Mouse (Mus musculus) cerebellum, adult (tissue): ENCODE results near the gene Aprt.

Source experiments
- ATAC-seq: cut with Nextera tagmentation; 2 replicates; pipeline ENCODE4 v1.9.2; 2017; ENCODE audit warnings: mild to moderate bottlenecking, moderate library complexity, mixed read lengths; ENCODE audit not compliant: insufficient number of reproducible peaks, low FRiP score, low TSS enrichment

The Aprt gene

GRCm38 (mm10) chr8:122544138-122544537 is 32.6 kb downstream of the Aprt start:
- ATAC-seq: no peak

GRCm38 (mm10) chr8:122538310-122539076 is 38.2 kb downstream of the Aprt start:
- no peak for ATAC-seq

- ATAC-seq: no peak
Measured at GRCm38 (mm10) chr8:122537812-122538211, 38.9 kb downstream of the Aprt start.

DNA sequence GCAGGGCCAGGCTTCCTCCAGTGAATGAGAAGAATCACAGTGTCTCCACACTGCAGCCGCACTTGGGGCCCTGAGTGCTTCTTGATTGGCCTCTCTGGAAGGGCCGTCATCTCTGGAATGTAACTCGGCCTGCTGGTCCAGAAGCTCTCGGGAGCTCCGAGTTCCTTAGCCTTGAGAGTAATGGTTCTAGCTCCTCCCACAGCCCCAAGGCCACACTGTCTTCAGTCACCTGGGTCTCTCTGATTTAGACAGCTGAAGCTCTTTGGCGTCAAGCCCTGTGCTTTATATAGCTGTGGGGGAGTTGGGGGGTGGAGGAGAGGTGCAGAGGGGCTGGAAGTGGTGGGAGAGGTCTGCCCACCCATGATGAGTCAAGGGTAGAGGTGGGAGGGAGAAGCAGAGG is 39.7 kb downstream of the Aprt start:
- ATAC-seq: no peak

DNA sequence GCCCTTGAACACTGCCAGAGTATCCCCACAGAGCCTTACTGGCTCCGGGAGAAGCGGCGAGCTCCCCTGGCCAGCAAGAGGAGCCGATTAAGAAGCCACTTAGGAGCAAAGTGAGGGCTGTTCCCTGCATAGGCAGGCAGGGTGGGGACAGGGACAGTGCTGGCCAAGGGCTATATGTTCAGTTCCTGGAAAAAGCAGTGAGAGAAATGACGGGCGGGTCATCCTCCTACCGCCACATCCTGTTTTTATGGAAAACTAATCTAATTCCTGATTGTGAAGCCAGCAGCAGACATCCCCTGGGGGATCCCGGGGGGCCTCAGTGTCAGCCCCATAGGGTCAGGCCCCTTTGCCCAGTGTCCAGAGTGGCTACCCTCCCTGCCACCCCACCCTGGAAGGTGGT is 45.4 kb downstream of the Aprt start:
- ATAC-seq: no peak

- ATAC-seq: no peak
Measured at GRCm38 (mm10) chr8:122529159-122529558, 47.5 kb downstream of the Aprt start.

DNA sequence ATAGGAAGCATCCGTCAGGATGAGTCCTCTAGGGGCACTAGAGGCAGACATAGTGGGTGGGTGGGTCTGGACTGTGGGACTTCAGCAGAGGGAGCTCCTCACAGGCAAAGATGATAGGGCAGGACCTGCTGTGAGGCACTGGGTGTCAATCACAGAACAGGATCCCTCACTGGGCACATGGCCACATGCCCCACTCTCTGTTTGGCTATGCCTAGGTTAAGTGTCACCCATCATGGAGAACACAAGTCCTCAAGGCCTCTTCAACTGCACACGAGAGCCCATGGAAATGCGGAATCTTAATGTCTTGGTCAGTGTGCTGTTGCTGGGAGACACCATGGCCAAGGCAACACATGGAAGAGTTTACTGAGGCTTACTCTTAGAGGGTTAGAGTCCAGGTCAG is 48.8 kb downstream of the Aprt start:
- no peak for ATAC-seq

GRCm38 (mm10) chr8:122526526-122527170 is 50.1 kb downstream of the Aprt start:
- no peak for ATAC-seq

DNA sequence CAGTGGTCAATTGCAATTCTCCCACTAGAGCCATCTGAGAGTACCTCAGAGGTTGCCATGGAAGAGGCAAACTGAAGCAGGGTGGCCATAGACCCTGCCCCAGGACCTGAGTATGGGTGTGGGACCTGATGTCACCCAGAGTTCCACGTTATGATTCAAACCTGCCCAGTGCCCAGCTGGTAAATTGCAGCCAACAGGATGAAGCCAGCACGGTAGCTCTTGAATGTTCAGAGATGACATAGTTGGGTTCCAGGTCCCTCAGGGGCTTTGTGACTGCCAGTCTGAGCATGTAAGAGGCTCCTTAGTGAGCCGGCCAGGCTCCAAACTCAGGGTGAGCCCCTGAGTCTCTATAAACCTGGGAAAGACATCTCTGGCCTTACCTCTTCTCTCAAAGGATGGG is 50.6 kb downstream of the Aprt start:
- no peak for ATAC-seq

DNA sequence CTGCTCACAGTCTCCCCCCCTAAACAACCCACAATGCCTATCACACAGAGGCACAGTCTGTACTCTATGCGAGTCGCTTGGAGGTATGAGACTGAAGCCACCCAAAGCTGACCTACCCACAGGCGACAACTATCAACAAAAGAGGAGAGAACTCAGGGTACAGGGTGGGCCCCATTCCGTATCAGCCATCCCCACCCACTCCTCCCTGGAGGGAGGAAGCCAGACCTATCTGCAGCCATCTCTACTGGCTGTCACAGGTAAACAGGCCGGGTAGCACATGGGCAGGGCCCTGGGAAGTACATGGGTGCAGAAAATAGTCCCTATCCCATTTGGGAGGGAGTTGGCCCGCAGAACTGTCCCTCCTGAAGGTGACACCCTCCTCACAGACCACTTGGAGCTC is 51.7 kb downstream of the Aprt start:
- no peak for ATAC-seq
